Mouse (Mus musculus) retina, postnatal 1 day (tissue): ENCODE measurements at regions not wholly inside any gene's neighbourhood (a gene's known extent, or its start where the extent isn't known, plus 50 kb on each side); places are given as distances from the start of the nearest gene placed in this dataset.

Experiments
- DNase-seq: peaks from one replicate; pipeline ENCODE4 v3.0.0-alpha.2; 2012

DNA sequence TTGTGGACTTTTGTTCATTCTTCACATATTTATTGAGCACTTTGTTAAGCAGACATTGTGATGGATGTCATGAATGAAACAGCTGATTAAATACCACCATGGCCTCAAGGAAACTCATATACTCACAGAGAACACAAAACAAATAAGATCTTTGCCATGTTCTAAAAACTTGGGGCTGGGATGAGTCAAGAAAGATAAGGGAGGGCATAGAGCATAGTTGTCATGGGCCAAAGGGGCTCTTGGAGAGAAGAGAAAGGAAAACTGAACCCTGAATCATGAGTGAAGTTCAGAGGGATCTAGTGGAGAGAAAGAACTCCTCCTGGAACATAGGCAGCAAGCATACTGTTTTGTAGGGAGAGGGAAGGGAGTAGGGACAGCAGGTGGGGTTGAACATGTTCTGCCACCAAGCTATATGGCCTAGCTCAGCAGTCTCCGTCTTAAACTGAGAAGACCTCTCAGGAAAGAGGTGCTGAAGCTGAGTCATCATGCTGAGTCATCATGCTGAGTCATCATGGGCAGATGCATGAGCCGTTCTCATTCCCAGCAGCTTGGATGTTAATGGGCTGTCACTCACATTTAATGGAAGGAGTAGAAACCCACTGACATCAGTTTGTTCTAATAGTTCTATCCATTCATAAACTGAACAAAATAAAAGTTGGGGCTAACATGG, 69.6 kb downstream of the Cetn3 start:
- DNase-seq = no peak

DNA sequence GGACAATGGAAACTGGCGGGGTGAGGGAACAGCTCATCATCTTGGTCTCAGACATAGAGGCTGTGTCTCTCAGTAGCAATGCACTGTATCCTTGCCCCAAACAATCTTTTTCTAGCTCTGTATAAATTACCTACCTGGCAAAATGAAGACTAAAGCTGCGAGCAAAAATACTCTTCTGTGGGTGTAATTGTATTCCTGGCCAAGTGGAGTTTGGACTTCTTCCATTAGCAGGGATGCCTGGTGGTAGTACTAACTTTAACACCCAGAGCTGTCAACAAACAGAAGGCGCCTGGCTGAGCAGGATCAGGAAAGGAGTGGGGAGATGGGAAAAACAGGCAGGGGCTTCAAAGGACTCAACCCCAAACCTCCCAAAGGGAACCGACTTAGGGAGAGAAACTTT, 73.2 kb downstream of the Cetn3 start:
- no peak for DNase-seq

- DNase-seq = no peak
These were observed 77.8 kb downstream of the Cetn3 start for GRCm38 (mm10) chr13:81860683-81861082.

DNA sequence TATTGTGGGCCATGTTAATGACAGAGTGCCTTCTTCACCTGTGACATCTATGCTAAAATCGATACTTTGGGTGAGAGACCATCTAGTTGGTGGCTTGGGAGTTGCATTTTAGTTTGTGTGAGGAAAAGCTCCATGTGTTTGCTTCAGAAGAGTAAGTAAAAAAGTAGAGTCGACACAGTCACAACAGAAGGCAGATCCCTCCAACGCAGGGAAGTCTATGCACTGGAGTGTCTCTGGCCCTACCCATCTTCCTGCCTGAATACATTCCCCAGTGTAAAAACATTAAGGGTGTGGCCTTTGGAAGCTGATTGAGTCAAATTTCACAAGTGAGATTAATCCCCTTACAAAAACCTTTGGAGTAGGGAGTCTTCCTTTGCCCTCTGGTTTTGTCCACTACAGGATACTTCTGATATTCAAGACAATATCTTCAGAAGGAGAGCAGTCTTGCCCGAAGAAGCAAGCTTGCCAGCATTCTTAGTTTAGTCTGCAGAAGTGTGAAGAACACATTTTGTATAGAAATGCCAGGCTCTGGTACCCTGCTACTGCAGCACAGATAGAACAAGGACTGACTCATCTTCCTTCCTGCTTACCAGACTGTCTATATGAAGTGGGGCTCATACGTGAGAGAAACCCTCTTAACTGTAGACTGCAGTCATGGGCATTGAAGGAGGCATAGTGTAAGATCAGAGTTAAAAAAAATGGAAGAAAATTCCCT, 79.2 kb downstream of the Cetn3 start:
- no peak for DNase-seq

DNA sequence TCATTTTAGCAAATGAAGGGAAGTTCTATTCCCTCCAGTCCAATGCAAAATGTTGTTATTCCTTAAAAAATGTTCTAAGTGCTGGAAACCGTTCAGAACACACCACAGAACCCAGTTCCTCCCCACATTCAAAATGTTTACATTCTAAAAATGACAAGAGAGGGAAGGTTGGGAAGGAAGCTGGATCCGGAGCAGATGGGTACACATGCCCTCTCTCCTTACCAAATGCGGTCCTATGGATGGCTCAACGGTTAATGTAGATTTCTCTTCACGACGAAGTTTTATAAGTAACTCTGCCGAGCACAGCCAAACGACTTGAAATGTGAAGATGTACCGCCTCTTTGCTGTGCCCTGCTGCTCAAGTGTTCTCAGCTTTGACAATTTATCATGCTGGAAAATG, 88.3 kb downstream of the Cetn3 start:
- no peak for DNase-seq

GRCm38 (mm10) chr13:81885879-81886278, 103.0 kb downstream of the Cetn3 start:
- DNase-seq = no peak

GRCm38 (mm10) chr13:81930266-81930665, 147.4 kb downstream of the Cetn3 start:
- DNase-seq = no peak

DNA sequence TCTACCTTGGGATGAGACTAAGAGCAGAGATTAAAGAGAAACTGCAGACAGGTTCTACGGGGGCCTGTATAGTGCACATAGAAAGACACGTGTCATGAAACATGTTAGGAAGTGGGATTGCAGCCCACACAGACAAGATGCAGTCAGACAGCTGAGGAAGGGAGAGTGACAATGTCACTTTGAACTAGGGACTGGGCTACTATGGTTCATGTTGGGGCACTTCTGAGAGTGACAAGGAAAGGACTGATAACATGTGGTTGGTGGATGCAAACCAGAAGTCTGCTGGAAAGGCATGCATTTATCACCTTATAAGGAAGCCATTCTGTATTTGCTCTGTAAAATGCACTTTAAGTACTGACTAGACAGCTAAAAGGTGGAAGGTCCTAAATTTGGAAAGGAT, 148.3 kb downstream of the Cetn3 start:
- no peak for DNase-seq

GRCm38 (mm10) chr13:81937061-81937460, 154.2 kb downstream of the Cetn3 start:
- DNase-seq = no peak

DNA sequence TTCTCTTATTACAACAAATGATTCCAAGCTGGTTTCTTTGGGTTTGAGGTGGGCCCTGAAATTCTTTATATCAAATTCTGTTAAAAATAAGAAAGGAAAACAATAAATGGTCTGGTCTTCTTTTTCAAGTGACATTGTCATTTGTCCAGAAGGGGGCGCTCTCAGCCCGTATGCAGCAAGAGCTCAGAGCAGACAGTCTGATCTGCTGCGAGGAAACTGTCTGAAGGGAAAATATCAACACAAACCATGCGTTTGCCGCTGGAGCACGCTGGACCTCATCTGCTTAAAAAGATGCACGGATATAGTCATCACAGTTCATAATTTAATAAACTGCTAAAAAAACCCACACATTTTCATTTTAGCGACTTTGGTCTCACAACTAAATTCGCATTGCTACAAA, 161.2 kb downstream of the Cetn3 start:
- peak; percentile 90 for DNase-seq

DNA sequence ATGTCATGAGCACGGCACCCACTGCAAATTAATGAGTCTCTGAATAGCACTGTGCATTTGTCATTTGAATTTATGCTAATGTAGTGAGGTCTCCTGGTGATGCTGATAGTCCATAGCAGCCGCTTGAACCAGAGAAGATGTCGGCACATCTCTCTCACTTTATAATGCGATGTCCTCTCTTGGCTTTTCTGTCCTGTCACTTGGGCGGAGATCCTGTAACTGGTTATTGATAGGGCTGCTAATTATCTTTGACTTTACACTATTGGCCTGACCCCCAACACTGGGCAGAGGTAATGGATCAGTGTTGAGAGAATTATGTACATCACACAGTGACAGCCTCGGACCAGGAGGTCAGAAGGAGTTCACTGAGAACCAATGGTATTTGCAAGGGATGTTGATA, 161.6 kb downstream of the Cetn3 start:
- DNase-seq = no peak

- DNase-seq = peak; percentile 19
These were observed 162.9 kb downstream of the Cetn3 start for GRCm38 (mm10) chr13:81945741-81946140.

DNA sequence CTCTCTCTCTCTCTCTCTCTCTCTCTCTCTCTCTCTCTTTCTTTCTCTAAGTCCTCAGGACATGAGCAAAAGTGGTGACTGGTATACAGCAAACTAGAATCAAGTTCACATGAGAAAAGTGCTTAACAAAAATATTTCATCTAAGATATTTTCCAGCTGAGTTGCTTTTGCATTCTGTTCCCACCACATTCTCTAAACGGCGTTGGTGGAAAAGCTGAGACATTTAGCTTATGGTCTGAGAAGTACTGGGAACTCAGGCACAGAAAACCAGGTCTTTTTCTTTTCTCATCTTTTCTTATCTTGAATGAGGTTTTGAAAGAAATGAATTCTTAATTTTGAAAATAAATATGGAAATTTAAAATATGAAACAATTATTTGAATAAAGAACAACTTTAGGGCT, 182.6 kb downstream of the Cetn3 start:
- DNase-seq = no peak

GRCm38 (mm10) chr13:81975878-81976277, 193.0 kb downstream of the Cetn3 start:
- peak; percentile 20 for DNase-seq

GRCm38 (mm10) chr13:81978003-81978402, 195.1 kb downstream of the Cetn3 start:
- no peak for DNase-seq

- DNase-seq = peak; percentile 71
These were observed 196.4 kb downstream of the Cetn3 start for GRCm38 (mm10) chr13:81979289-81979688.

DNA sequence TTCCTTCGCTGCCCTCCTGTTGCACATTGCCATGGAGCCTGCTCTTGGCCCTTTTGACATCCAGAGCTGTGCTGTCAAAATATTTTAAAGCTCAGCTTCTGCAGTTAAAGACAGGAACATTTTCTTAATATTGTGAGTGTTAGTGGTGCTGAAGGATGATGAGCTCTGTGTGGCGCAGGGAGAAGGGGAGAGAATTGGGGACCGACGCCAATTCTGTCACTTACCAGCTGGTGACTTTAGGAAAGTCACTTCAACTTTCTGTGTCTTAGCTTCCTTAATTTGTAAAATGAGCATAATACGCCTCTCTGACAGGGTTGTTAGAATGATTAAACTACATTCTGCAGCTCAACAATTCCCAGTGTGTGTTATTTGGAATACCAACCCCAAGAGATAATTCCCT, 197.2 kb downstream of the Cetn3 start:
- no peak for DNase-seq

DNA sequence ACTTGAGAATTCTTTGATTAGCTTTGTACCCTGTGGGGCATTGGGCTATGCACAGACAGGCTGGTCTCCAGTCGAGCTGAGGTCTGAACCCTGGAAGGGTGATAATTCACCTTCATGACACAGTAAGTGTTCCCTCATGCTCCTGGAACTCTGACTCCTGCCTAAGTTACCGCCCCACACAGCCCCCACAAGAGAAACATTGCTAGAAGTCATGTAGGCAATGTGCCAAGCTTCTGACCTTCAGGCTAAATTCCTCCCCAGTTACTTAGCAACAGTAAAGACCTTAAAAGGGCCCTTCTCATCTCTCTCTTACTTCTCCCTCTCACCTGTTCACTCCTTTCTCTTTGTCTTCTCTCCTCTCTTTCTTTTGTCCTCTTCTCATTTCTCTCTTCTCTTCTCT, 199.6 kb downstream of the Cetn3 start:
- no peak for DNase-seq

DNA sequence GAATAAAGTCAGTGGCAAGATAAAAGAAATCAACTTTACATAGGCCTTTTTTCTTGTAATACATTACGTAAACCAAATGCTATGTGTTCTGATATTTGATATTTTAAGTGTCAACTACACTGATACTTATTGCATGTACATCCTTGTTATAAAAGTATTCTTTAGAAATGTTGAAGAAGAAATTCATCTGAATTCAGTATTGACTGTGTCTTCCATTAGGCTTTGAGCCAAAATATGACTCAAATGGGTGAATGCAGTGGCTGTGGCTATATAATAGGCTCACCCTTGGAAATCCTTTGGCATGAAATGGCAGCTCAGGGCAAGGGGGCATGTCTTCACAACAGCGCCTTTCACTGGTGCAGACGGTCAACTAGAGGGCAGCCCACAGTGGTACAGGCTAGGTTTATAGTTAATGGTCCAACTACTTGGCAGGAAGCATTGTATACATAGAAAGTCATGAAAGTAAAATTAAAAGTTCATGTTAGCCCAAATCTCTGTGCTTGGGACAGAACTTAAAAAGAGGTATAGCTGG, 217.9 kb downstream of the Cetn3 start:
- DNase-seq = no peak

DNA sequence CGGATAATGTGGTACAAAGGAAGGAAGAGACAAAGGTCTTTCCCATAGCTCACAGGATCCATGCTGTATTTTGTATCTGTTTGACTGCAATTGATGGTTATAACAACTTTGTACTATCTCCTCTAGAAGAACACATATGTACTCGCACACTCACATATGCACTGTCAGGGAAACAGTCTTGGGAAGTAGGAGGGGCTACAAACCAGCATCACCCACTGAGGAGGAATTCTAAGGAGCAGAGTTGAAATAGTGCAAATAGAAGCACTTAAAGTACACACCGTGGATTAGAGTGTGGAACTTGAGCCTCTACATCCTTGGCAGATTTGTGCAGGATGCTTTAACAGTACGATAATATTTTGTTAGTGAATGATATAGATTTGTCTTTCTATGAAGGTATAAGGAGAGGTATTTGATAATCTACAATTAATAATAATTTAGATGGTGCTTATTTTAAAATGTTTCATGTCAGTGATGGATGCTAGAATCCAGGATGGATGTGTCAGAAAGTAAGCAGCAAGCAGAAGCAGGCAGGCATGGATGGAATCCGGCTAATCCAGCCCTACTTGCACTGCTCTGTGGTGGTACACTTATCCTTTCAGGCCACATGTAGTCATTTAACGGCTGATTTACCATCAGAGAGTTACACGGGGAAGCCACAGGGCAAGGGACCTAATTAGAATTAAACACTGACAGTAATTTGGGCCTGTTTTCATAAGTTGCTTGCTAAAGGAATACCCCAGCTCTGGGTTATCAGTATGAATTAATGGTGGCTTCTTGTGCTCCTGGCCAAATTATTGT, 223.3 kb downstream of the Cetn3 start:
- peak; percentile 61 for DNase-seq

DNA sequence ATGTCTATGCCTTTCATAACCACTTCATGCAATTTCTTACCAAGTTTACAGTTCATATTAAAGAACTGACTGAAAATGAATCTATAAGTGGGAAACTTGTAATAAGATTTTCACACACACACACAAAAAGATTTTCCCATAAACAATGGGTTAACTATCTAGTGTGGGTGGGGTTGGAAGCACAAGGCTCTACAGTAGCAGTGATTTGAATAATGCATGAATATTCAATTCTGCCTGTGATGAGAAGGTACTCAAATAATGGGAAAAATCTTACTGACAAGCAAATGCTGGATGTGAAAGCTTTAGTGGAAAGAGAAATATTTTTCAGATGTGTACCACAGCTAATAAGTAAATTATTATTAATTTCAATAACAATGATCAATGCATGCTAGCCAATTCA, 224.3 kb downstream of the Cetn3 start:
- DNase-seq = no peak

DNA sequence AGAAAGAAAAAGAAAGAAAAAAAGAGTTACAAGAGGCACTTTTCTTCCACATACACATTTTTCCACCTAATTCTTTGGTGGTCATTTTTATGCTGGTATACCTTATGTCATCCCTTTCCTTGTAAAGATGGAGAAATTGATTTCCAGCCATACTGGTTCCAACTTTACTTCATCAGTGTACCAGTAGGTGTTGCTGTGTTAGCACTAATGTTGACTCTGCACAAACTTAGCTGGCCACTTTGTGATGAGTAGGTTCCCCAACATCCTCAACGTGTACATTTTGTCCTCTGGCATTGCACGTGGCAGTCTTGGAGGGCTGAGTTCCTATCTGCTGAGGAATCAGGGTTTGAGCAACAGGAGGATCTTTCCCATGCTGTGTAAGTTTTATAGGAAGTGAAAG, 256.7 kb downstream of the Cetn3 start:
- DNase-seq = no peak

GRCm38 (mm10) chr13:82058131-82058731, 275.4 kb downstream of the Cetn3 start:
- peak; percentile 90 for DNase-seq
